Mouse (Mus musculus): ENCODE results near the gene Sec61b. TPM values are rescaled to one million over a fixed set of nuclear protein-coding genes. Genes with fewer than 3 reads are reported as not detected.
A peak's percentile ranks its signal among the peaks of the same experiment; 100 is the strongest.

The Sec61b gene
- polyA plus RNA-seq, 1 experiment = 260 TPM

DNA sequence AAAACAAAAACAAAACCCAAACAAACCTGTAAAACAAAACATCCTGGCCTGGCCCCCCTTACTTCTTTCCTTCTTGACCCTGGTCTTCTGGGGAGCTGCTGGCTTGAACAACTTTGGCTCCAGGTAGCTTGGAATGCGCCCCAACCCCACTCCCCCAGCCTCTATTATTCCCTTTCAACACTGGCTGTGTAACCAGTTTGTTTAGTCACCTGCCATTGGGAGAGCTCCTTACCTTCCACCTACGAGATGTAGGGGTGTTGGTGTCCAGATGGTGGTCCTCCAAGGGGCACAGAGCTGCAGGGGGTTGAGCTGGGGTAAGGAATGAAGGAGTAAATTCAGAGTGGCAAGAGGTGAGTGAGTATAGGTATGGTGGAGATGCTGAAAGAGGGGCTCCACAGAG, 7.3 kb upstream of the Sec61b start:
- Histone ChIP-seq H3K4me3 (replicated peaks; ENCODE audit: control insufficient read depth, low read depth, low read length) (no peak overlapping the region), H3K27ac (ENCODE audit: control insufficient read depth, insufficient read depth, low read depth, low read length, poor library complexity) (no peak overlapping the region), H3K4me1 (ENCODE audit: control insufficient read depth, insufficient read depth, low read length) (no peaks in the 10 kb centered on the region)
- no peak for TF ChIP-seq POLR2A (IDR thresholded peaks at IDR 0.05; ENCODE audit: borderline replicate concordance, control insufficient read depth, low read depth, low read length)
- TF ChIP-seq CTCF (IDR thresholded peaks at IDR 0.05; ENCODE audit: control insufficient read depth, insufficient read depth, low read length) = no peak
- WGBS = 90% methylated on average over 2 of the region's 2 CpGs

DNA sequence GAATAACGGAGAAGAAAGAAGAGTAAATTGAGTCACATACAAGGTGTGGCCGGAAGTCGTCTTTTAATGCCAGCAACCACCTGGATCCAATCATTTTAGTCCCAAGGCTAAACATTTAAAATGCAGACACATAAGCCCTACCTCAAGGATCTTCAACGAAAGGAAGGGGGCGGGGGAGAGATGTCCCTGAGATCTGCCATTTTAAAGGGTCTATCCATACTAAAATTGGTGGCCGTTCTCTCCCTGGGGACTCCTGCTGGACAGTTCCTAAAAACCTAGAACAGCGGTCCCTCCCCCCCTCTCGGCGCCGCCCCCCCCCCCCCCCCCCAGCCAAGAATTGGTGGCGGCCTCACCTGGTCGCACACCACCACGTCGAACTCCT, 881 bp upstream of the Sec61b start:
- H3K4me3 ChIP-seq (replicated peaks; ENCODE audit: control insufficient read depth, low read depth, low read length) = peak overlapping the region; percentile 92
- no peaks in the 10 kb centered on the region for H3K4me1 ChIP-seq (ENCODE audit: control insufficient read depth, insufficient read depth, low read length)
- under 1% methylated on average over 12 of the region's 14 CpGs for WGBS
- TF ChIP-seq CTCF (IDR thresholded peaks at IDR 0.05; ENCODE audit: control insufficient read depth, insufficient read depth, low read length) = no peak
- no peak for TF ChIP-seq POLR2A (IDR thresholded peaks at IDR 0.05; ENCODE audit: borderline replicate concordance, control insufficient read depth, low read depth, low read length)
- H3K27ac ChIP-seq (ENCODE audit: control insufficient read depth, insufficient read depth, low read depth, low read length, poor library complexity) = peak overlapping the region; percentile 80

DNA sequence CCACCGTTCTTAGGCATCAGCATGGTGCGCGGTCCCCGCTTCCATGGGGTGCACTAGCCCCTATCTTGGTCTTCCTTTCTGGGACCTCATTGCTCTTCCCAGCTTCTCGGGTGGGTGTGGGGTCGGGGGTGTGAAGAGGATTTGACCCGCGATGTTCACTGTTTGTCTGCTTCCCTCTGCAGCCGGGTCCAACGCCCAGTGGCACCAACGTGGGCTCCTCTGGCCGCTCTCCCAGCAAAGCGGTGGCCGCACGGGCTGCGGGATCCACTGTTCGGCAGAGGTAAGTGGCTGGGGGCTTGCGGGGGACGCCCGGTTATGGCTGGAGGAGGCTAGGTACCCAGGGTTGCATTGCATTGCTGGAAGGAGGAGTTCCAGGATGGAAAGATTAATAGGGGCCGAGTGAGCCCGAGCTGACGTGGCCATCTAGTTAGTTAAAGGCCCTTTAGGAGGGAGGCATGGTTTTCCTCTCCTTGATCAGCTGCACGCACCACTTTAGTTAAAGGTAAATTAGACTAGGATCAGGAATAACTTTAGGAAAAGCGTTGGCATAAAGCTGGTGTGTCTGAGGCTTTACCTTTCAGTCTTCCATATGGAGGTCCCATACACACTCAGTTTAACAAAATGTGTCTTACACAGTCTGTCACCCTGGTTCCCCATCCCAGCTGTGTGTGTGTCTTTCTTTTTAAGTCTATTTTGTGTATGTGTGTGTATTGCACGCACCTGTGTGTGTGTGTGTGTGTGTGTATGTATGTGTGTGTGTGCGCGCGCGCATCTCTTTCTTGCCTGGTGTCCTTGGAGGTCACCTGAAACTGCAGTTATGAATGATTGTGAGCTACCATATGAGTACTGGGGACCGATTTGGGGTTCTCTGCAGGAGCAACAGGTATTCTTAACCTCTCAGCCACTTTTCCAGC, 529 bp downstream of the Sec61b start:
- H3K4me3 ChIP-seq (replicated peaks; ENCODE audit: control insufficient read depth, low read depth, low read length) = peak overlapping the region; percentile 87
- peak overlapping the region; percentile 80 for H3K27ac ChIP-seq (ENCODE audit: control insufficient read depth, insufficient read depth, low read depth, low read length, poor library complexity)
- 14% methylated on average over 31 of the region's 31 CpGs for WGBS
- H3K4me1 ChIP-seq (ENCODE audit: control insufficient read depth, insufficient read depth, low read length) = no peaks in the 10 kb centered on the region; the same call in 1 of the 2 replicates
- TF ChIP-seq CTCF (IDR thresholded peaks at IDR 0.05; ENCODE audit: control insufficient read depth, insufficient read depth, low read length) (no peak), POLR2A (IDR thresholded peaks at IDR 0.05; ENCODE audit: borderline replicate concordance, control insufficient read depth, low read depth, low read length) (peak; percentile 30; the same call in 1 of the 2 replicates)

DNA sequence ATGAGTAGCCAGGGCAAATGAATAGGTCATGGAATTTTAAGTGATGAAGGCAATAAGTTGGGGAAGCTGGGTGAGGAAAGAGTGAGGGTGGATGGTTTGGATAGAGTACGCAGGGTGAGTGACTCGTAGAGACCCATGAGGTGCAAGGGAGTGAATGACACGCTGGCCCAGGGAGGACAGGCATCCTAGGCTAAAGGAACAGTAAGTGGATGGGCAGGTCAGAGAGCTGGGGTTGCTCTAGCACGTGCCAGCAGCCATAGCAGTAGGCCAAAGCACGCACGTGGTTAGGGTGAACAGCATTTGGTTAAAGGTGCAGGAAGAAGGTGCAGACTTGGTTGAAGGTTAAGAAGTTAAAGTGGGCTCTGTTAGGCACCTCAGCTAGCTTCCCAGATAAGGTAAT, 3.1 kb downstream of the Sec61b start:
- no peaks in the 10 kb centered on the region; the same call in 1 of the 2 replicates for H3K4me1 ChIP-seq (ENCODE audit: control insufficient read depth, insufficient read depth, low read length)
- no peak overlapping the region for H3K4me3 ChIP-seq (replicated peaks; ENCODE audit: control insufficient read depth, low read depth, low read length)
- TF ChIP-seq CTCF (IDR thresholded peaks at IDR 0.05; ENCODE audit: control insufficient read depth, insufficient read depth, low read length) = no peak
- TF ChIP-seq POLR2A (IDR thresholded peaks at IDR 0.05; ENCODE audit: borderline replicate concordance, control insufficient read depth, low read depth, low read length) = no peak
- no peak overlapping the region for H3K27ac ChIP-seq (ENCODE audit: control insufficient read depth, insufficient read depth, low read depth, low read length, poor library complexity)
- WGBS = 92% methylated on average over 6 of the region's 6 CpGs

DNA sequence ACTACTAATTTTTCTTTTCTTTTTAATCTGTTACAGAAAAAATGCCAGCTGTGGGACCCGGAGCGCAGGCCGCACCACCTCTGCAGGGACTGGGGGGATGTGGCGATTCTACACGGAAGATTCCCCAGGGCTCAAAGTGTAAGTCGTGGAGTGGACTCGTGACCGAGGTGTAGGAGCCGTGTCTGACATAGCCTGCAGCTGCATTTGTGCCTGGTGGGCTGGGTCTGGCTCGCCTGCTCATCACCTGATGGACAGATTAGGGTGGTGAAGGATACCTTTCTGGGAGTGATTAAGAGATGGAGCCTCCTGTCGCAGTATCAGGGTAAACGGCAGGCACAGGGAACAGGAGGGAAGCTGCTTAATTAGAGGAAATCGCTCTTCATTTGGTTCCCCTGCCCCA, 5.6 kb downstream of the Sec61b start:
- no peak overlapping the region for H3K27ac ChIP-seq (ENCODE audit: control insufficient read depth, insufficient read depth, low read depth, low read length, poor library complexity)
- TF ChIP-seq POLR2A (IDR thresholded peaks at IDR 0.05; ENCODE audit: borderline replicate concordance, control insufficient read depth, low read depth, low read length) (no peak), CTCF (IDR thresholded peaks at IDR 0.05; ENCODE audit: control insufficient read depth, insufficient read depth, low read length) (no peak)
- 92% methylated on average over 13 of the region's 13 CpGs for WGBS
- no peaks in the 10 kb centered on the region; the same call in 1 of the 2 replicates for H3K4me1 ChIP-seq (ENCODE audit: control insufficient read depth, insufficient read depth, low read length)
- no peak overlapping the region for H3K4me3 ChIP-seq (replicated peaks; ENCODE audit: control insufficient read depth, low read depth, low read length)

DNA sequence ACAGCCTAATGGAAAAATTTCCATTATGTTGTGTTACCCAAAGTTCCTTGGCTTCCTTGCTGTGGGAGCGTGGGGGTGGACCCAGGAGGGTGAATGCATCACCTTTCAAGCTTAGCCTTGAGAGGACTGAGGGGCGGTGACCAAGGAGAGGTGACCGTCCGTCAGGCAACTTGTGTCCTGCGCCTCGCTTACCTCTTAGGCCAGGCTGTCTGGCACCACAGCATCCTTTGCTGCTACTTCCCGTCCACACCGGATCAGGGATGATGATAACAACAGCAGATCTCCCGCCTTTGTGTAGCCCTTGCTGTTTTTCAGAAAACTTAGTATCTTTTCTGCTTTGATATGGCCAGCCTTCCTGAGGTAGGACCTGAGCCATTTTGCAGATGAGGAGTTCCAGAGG, 6.1 kb downstream of the Sec61b start:
- no peaks in the 10 kb centered on the region; the same call in 1 of the 2 replicates for H3K4me1 ChIP-seq (ENCODE audit: control insufficient read depth, insufficient read depth, low read length)
- TF ChIP-seq CTCF (IDR thresholded peaks at IDR 0.05; ENCODE audit: control insufficient read depth, insufficient read depth, low read length) = no peak
- TF ChIP-seq POLR2A (IDR thresholded peaks at IDR 0.05; ENCODE audit: borderline replicate concordance, control insufficient read depth, low read depth, low read length) = no peak
- 94% methylated on average over 9 of the region's 9 CpGs for WGBS
- H3K4me3 ChIP-seq (replicated peaks; ENCODE audit: control insufficient read depth, low read depth, low read length) = no peak overlapping the region
- no peak overlapping the region for H3K27ac ChIP-seq (ENCODE audit: control insufficient read depth, insufficient read depth, low read depth, low read length, poor library complexity)

DNA sequence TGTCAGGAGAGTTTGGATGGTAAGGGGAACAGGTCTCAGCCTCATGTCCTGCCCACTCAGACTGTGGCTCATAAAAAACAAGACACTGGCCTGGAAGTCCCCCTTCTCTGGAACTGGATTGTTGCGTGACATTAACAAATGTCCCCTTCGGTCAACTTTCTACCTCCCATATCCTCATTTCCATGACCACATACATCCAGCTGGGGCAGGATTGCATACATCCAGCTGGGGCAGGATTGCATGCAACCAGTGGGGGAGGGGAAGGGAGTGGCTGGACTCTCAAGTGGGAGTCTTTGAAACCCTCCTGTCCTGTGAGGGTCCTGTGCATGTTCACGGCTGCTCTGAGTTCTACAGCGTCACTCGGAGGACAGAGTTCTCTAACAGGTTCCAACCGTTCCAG, 16.8 kb downstream of the Sec61b start:
- Histone ChIP-seq H3K4me3 (replicated peaks; ENCODE audit: control insufficient read depth, low read depth, low read length) (no peak overlapping the region), H3K27ac (ENCODE audit: control insufficient read depth, insufficient read depth, low read depth, low read length, poor library complexity) (no peak overlapping the region), H3K4me1 (ENCODE audit: control insufficient read depth, insufficient read depth, low read length) (no peaks in the 10 kb centered on the region; the same call in 1 of the 2 replicates)
- 70% methylated on average over 6 of the region's 6 CpGs for WGBS
- no peak for TF ChIP-seq POLR2A (IDR thresholded peaks at IDR 0.05; ENCODE audit: borderline replicate concordance, control insufficient read depth, low read depth, low read length)
- TF ChIP-seq CTCF (IDR thresholded peaks at IDR 0.05; ENCODE audit: control insufficient read depth, insufficient read depth, low read length) = no peak

DNA sequence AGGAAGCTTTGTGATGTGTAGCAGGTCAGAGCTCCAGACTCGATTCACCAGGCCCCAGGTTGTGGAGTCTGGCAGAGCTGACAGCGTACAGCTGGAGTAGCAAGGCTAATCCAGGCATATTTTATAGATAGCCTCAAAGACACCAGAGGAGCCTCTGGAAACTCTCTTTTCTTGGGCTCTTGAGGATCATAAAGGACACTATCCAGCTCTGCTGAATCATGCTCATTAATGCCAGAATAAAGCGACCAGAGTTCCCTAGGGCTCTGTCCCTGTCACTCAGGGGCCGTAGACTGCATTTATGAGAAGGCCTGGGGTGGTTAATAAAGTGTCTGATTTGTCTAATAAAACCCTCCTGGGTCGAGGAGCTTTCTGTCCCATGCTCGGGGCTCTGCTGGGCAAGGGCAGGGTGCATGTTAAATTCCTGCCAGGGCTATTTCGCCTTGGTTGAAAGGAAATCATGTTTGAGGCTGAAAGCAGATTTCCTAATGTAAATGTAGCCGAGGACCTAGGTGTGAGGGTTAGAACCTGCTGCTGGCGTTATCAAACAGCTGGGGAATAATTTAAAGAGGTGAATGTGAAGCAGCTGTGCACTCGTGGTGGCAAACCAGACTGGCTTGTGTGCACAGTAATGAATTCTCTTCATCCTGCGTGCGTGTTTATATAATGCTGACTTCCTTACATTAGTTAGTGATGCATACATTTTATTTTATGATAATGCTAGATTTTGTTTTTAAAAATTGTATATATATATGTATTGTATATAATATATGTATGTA, 18.0 kb downstream of the Sec61b start:
- no peak for TF ChIP-seq POLR2A (IDR thresholded peaks at IDR 0.05; ENCODE audit: borderline replicate concordance, control insufficient read depth, low read depth, low read length)
- TF ChIP-seq CTCF (IDR thresholded peaks at IDR 0.05; ENCODE audit: control insufficient read depth, insufficient read depth, low read length) = no peak
- Histone ChIP-seq H3K4me3 (replicated peaks; ENCODE audit: control insufficient read depth, low read depth, low read length) (no peak overlapping the region), H3K27ac (ENCODE audit: control insufficient read depth, insufficient read depth, low read depth, low read length, poor library complexity) (no peak overlapping the region), H3K4me1 (ENCODE audit: control insufficient read depth, insufficient read depth, low read length) (no peaks in the 10 kb centered on the region; the same call in 1 of the 2 replicates)
- WGBS = 76% methylated on average over 12 of the region's 12 CpGs

Data from bone marrow, adult 2 months (tissue).